Mouse (Mus musculus): ENCODE measurements around the gene Epo.
A peak's percentile ranks its signal among the peaks of the same experiment; 100 is the strongest.

GRCm38 (mm10) chr5:137512847-137513794 is 19.9 kb downstream of the Epo start:
- no peak for TF ChIP-seq CHD1 (IDR thresholded peaks at IDR 0.05; ENCODE audit: low read depth, low read length)
- no peak for TF ChIP-seq ELF1 (IDR thresholded peaks at IDR 0.05; ENCODE audit: low read depth, low read length)
- TF ChIP-seq POLR2A (IDR thresholded peaks at IDR 0.05; ENCODE audit: low read depth, low read length), result no peak
- no peak for TF ChIP-seq IRF4 (IDR thresholded peaks at IDR 0.05; ENCODE audit: low read depth, low read length)
- TF ChIP-seq MAZ (IDR thresholded peaks at IDR 0.05; ENCODE audit: low read depth, low read length), result no peak
- TF ChIP-seq ZNF384 (IDR thresholded peaks at IDR 0.05; ENCODE audit: low read depth, low read length), result no peak
- no peak for TF ChIP-seq JUND (conservative IDR thresholded peaks at IDR 0.05; ENCODE audit: low read depth, low read length)
- TF ChIP-seq CTCF (conservative IDR thresholded peaks at IDR 0.05 in 1 of 2, IDR thresholded peaks at IDR 0.05 in 1 of 2; ENCODE audit: low read depth in 2 of 2, low read length in 2 of 2), result peak in 1 of 2 experiments; percentile 68; a peak in 2 of 4 replicates
- TF ChIP-seq MAX (IDR thresholded peaks at IDR 0.05; ENCODE audit: low read length), result no peak
- TF ChIP-seq MEF2A (IDR thresholded peaks at IDR 0.05; ENCODE audit: borderline replicate concordance, low read depth, low read length), result no peak
- no peak for TF ChIP-seq USF1 (IDR thresholded peaks at IDR 0.05; ENCODE audit: low read depth, low read length)
- no peak for TF ChIP-seq TCF12 (IDR thresholded peaks at IDR 0.05; ENCODE audit: low read depth, low read length)
- no peak for TF ChIP-seq BHLHE40 (IDR thresholded peaks at IDR 0.05; ENCODE audit: low read depth, low read length)
